Mouse (Mus musculus) forelimb bud, embryonic 11.5 days (tissue): ENCODE data around the gene Nt5c1b.
A peak's percentile ranks its signal among the peaks of the same experiment; 100 is the strongest.

ENCODE experiments used
- DNase-seq: peaks from one replicate; pipeline ENCODE4 v3.0.0-alpha.2; 2012; ENCODE audit warnings: low read depth, low spot score

Gene Nt5c1b

DNA sequence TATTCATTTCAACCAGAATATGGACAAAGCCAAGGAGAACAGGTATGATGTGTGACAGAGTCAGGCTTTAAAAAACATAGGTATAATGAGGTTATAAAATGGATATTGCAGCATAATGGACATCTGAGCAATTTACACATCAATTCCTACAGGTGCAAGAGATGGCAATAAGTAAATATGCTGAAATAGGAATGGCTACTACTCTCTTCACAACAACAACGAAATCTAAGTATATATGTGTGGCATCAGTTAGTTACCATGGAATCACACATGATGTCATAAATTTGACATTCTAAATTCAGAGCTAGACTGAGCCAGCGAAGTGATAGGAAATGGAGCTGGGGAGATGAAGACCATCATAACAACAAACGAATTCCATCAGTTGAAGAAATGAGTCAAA, at the start of gene Nt5c1b:
Gene Nt5c1b (plus strand): TSS at position 301 of the 400 bp plus-strand sequence.
- no peak for DNase-seq

DNA sequence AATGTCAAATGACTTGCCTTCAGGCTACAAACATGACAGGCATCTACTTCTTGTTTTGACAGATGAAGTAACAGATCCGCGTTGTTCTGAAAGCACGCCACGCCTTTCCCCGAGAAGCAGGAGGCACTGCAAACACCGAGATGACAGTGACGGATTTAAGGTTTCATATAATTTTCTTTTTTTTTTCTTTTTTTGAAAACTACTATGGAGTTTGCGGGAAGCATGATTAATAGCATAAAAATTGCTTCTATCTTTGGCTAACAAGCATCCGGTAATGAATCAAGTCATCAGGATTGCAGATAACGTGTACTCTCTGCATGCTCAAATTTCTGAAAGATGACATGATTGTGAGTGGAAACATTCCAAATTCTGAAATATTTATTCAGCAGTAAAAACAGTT, 42.1 kb upstream of the Nt5c1b start:
- no peak for DNase-seq

DNA sequence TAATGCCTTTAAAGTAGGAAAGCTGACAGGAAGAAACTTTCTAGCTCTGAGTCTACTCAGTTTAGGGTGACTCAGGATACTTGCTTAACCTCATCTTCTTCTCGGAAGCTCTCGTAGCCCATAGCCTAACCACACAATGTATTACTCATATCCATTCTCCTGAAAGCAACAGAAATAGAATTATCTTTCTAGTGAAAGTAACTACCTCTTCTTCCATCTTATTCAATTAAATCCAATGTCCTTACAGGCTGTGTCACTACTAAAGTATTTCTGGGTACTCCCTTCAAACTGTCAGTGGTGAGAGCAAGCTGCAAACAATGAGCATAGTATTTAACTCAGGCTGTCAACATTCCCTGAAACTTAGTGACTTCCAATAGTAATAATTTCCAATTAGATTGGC, 40.3 kb upstream of the Nt5c1b start:
- no peak for DNase-seq

DNA sequence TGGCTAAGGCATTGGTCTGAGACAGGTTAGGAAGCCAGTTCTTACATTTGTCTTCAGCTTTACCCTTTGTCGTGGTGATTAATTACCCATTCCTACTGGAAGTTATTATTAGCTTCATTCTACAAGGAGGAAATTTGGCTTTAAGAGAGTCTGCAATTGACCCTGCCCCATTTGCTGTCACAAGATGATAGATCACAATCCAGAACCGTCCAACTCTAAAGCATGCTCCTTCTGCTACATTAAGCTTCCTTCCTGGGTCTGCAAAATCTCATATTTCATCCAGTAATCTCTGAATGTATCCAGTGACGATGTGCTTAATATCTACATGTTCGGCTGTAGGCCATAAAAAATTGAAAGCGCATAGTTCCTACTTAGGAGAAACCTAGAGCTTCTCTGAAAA, 29.2 kb upstream of the Nt5c1b start:
- DNase-seq: no peak

DNA sequence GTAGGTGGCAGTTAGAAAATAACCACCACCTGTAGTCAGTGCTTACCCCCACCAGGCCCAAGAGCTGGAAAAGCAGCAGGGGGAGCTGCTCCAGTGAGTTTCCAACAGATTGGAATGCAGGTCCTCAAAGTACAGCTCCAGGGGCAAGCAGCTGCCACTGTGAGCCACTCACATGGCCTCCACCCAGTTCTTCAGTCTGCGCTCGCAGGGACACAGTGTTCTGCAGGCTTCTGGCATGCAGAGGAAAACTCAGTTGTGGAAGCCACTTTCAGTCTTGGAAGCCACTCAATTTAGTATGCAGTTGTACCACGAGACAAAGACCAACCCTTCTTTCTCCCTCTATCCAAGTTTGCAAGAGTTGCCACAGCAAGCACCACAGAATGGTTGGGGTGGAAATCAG, 19.1 kb upstream of the Nt5c1b start:
- no peak for DNase-seq

DNA sequence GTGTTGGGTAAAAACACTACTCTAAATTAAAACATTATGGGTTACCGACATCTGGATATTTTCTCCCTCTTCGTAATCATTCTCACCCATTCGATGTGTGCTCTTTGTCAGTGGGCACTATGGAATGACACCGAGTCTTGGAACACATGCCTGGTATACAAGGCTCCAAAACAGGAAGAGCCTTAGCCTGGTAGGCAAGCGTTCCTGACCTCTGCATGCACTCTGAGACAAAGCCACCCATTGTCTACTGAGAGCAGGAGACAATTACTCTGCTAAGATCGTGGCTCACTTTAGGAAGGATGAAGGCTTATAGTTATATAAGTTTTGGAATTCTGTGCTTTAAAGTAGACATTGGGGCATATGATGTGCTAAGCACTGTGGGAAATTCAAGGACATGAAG, 12.0 kb upstream of the Nt5c1b start:
- DNase-seq: peak; percentile 20

DNA sequence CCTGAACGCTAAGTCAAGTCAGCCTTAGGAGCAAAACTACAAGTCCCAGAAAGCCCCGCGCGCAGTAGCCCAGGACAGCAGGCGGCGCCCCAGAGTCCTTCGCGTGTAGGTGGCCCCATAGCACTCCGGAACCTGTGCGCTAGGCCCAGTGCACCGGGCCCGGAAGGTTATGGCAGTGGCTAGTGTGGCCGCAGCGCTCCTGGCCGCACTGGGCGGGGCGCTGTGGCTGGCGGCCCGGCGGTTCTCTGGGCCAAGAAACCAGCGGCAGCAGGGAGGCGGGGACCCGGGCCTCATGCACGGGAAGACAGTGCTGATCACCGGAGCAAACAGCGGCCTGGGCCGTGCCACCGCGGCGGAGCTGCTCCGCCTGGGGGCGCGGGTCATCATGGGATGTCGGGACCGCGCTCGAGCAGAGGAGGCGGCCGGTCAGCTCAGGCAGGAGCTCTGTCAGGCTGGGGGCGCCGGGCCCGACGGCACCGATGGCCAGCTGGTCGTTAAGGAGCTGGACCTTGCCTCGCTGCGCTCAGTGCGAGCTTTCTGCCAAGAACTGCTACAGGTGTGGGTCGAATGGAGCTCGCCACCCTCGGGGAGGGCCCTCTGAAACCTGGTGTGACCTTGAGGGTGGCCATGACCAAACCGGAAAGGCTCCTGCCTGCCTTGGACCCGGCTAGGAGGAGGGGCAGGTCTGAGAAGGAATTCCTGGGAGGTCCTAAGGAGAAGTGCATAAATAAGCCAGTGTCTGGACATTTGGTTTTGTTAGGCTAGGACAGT, 21.1 kb downstream of the Nt5c1b start, which contains the start of gene Rdh14:
Gene Rdh14 (plus strand): TSS at position 102 of the 771 bp plus-strand sequence.
- peak; percentile 91 for DNase-seq

DNA sequence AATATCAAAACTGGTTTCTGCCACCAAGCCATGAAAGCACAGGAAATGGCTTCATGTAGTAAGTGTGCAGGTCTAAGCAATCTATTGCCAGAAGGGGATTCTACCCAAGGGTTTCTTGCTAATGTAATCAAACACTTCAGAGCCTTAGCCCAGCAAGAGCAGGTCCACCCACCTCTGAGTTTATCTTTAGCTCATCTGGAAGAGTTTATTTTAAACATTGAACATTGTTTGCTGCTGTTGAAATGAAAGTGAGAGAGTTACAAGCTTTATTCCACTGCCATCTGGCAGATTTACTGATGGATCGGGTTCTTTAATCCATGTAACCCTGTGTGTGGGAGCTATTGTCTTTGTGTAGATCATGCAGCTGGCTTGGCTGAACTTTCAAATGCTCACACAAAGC, 31.0 kb downstream of the Nt5c1b start:
- no peak for DNase-seq

DNA sequence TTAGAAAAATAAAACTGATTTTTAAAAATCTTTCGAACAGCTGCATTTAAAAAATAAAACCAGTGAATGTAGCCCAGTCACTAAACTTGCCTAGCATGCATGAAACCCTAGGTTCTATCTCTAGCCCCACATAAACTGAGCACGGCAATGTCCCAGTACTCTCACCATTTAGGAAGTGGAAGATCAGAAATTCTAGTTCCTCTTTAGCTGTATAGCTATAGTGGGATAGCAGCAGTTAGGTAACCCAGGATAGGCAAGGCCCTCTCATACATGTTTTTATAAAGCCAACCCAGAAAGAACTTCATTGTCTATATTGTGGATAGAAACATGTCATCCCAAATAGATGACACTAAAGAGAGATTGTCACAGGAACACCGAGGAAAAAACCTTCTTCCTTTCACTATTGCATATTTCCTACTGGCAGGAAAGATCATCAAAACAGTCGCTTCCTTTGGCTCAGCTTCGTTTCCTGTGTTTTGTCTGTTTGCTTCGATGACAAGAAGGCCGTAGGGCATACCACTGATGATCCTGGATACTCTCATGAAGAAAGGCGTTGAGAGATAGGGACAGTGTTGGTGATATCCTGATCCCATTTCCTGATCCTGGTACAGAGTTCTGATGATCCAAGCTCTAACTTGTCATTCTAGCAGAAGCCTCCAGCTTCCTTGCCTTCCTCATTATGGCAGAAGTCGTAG, 32.8 kb downstream of the Nt5c1b start:
- DNase-seq: no peak

DNA sequence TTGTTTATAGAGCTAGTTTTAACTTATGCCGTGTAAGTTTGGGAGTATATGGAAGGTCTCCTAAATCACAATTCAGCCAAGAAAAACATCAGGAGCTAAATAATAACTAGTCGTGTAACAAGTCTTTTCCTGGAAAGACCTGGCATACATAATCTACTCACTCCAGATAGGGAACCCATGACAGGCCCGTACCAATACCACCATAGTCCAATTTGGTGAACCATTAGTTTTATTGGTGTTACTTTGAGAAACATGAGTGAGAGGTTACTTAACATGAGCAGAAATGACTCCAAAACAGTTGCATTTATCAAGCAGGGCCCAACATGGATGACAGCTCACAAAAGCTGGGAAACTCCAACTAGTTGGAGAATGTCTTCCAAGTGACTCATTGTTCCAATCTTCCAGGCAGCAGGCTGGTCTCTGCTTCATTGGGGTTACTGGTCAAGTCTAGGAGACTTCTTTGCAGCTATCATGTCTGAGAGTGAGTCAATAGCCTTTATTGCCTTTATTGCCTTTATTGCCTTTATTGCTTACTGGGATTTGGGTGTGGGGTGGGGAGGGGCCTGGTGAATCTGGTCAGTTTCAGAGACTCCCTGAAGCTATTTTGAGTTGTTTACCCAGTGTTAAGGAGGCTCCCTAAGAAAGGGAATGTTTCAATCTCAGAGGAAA, 40.9 kb downstream of the Nt5c1b start:
- no peak for DNase-seq

DNA sequence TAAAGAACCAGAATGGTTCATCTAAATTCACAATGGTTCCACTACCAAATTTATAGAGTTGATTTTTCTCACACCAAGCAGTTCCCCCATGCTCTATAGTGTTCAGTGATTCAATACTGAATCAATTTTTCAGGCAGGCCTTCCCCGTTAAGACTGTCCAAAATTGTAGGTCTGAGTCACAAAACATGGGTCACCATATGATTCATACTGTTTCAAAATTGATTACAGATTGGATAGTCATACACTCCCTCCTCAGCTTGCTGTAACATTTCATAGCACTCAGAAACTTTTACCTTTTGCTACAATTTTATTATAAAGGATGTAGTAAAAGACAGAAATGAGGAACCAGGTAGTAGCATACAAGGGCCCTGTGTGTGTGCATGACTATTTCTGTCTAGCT, 41.7 kb downstream of the Nt5c1b start:
- no peak for DNase-seq

DNA sequence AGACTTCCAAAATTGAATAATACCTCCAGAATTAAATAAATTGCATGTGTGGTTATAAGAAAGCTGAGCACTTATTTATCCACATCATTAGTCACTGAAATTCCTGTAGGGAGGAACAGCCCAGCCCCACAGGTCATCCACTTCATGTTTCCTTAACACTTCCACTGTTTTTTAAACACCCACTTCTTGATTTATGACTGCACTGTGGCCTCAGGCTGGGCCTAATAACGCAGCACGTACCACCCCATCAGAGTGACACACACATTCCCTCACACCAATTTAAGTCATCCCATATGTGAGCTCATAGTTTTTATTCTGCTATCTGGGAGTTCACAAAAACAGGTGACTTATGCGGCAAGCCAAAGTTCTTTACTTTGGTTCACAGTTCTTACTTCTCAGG, 52.6 kb downstream of the Nt5c1b start:
- peak; percentile 63 for DNase-seq

DNA sequence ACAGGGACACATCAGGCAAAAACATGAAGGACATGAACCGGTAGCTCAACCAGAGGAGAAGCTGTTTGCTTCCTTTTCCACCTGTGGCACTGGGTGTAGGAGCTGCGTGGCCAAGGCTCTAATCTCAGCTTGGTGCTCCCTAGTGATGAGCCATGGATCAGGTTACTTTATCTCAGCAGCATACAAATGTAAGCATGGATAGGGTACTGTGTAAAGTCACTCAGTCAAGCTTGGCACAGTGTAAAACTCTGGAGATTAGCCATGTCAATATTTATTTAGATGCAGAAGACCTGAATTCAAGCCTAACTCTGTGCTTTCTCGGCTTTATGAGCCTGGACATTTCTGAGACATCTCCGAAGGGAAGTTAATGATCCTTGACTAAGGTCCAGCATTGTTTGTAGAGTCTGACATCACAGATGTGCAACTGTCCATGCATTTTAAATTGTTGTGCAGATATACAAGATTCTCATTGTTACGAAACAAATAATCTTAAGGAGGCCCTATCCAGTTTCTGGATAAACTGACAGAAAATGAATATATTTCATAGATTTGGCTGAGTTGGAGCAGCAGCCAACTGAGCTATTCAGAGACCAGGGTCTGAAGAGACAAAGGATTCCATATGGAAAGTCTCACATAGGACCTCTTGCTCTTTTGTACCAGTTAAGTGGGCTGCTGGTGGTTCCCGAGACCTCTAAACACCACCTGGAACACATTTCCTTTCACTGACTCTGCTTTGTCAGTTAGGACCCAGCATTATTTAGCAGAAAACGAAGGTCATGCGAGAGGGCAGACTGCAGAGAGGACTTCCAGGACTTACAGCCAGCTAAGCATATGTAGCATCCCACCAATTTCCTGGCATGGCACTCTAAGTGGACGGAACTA, 56.5 kb downstream of the Nt5c1b start:
- DNase-seq: peak; percentile 31

DNA sequence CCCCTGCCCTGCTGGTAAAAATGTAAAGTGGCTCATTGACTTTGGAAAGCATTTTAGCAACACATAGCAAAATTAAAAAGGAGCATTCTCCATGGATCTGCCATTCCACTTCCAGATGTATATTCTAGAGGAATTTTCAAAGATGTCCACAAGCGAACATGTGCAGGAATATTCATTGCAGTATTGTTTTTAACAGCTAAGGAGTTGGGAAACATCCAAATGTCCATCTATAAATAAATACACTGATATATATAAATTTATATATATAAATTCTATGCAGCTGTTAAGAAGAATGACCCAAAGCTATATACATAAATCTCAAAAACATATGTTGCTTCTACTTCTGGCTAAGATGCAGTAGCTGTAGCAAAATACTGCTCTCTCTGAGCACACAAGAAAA, 61.2 kb downstream of the Nt5c1b start:
- DNase-seq: no peak

DNA sequence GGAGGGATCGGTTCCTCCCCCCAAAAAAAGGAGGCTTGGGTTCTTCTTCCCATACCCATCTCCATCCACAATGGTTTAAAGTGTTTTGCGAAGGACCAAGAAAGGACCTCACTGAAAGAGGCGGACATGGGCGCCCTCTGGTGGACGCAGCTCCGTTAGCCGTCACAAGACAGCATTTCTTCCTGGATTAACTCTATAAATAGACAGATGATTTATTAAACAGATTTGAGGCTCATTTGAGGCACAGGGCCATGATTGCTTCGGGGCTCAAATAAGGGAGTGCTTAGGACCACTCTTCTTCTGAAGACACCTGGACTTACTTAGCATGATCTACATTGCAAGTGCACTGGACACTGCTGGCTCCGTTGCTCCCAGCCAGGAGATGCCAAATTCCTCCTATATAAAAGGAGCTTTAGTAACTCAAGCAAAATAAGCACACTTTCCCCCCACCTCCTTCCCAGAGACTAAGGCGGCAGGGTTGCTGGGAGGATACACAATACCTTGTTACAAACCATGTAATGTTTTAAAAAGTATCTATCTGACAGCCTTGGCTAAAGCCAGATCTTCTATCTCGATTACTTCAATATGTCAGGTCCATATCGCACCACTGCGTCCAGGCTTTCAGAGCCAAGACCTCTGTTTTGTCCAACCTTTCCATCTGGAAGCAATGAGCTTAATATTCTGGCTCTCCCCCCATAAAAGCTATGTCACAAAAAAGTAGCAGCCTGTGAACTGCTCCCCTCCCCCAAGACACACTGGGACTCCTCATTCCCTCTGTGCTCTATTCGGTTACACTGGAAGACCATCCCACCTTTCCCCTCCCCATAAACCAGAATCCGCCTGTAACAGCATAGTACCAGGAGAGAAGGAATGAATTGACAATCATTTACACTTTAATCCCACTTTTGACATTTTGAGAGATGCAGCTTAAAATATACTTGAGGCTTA, 68.6 kb downstream of the Nt5c1b start:
- DNase-seq: peak; percentile 82
